Mouse (Mus musculus): ENCODE measurements around the gene Syt9. TPM values are rescaled to one million over a fixed set of nuclear protein-coding genes. Genes with fewer than 3 reads are reported as not detected.

Syt9 gene
- polyA plus RNA-seq, 1 experiment from 2014 or later = 3.9 TPM

Other genes with a start within 250 kb of the Syt9 start
- gene Olfr715, start 239.6 kb upstream of the Syt9 start, polyA plus RNA-seq (2014; fragmentation: Nextera tagmentation; extraction: Ambion mirVana) = not detected in 2 replicates
- gene Olfr716, start 232.4 kb upstream of the Syt9 start, polyA plus RNA-seq (2014; fragmentation: Nextera tagmentation; extraction: Ambion mirVana) = not detected in 2 replicates
- gene Nlrp14, start 203.7 kb upstream of the Syt9 start, polyA plus RNA-seq (2014; fragmentation: Nextera tagmentation; extraction: Ambion mirVana) = not detected in 2 replicates
- gene Rbmxl2, start 161.3 kb upstream of the Syt9 start, polyA plus RNA-seq (2014; fragmentation: Nextera tagmentation; extraction: Ambion mirVana) = 0.15 TPM in 1 of 2 replicates, not detected in the other
- gene Olfml1, start 196.7 kb downstream of the Syt9 start, polyA plus RNA-seq (2014; fragmentation: Nextera tagmentation; extraction: Ambion mirVana) = 6.8 and 8.2 TPM in 2 replicates
- gene Ppfibp2, start 224.5 kb downstream of the Syt9 start, polyA plus RNA-seq (2014; fragmentation: Nextera tagmentation; extraction: Ambion mirVana) = 2.9 and 3.5 TPM in 2 replicates